Mouse (Mus musculus) left cerebral cortex, adult 8-10 months (tissue): ENCODE measurements at regions not wholly inside any gene's neighbourhood (a gene's known extent, or its start where the extent isn't known, plus 50 kb on each side); places are given as distances from the start of the nearest gene placed in this dataset.

ENCODE experiments used
- DNase-seq, 2 experiments: peaks; one replicate each; pipeline ENCODE4 v3.0.0; 2022; ENCODE audit warnings: low spot score in 2 of 2

DNA sequence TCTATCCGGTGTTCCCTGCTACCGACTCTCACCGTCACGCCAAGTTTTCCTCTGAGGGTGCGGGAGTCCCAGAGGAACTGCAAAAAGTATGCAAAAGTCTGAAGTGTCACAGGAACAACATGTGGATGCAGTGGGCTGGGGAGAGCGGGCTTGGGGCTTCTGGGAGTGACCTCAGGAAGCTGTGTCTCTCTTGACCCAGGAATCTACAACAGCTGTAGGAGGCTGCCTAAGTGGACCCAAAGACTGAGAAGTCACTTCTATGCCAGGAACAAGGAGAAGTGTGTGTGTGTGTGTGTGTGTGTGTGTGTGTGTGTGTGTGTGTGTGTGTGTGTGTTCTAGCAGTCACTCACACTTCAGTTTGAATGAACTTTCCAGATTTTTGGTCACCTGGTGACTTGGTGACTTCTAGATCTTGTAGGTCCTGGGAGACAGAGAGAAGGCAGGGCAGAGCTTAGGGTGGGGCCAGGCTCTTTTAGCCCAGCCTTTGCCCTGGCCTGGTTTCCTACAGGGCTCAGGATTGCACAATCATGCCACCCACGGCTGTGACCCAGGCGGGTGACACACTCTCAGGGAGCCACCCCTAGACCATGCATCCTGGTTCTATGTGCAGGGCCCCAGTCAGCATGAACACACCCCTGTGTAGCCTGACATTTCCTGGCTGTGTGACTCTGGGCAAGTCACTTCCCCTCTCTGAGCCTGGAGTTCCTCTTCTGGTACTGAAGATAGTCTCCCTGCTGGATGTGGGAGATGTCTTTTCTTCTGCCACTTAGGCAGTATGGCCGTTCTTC lies 70.2 kb upstream of the Tmem189 start:
- DNase-seq = no peak

DNA sequence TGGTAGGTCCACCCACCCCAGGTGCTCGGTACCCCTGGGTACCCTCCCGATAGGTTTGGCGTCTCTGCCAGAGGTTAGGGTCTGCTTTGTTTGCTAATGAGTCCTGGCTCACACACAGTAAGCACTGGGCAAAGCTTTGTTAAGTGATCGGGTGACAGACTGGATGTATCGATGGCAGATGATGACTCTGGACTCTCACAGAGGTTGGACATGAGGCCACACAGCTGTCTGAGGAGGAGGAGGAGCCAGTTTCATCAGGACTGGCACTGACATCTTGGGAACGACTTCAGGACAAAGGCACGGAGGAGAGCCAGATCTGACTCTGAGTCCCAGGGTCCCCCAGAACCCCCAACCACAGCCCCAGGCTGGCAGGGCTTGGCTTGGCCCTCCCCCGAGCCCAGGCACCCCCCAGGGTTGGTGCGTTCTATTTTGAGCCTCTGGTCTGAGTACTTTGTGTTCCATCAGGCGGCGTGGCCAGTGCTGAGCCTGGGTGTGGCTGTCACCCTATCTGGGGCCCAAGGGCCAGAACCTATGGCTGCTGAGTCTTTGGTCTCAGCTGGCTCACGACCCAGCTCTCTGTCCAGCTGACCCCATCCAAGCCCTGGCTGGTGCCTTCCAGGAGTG lies 67.6 kb upstream of the Tmem189 start:
- DNase-seq = no peak

DNA sequence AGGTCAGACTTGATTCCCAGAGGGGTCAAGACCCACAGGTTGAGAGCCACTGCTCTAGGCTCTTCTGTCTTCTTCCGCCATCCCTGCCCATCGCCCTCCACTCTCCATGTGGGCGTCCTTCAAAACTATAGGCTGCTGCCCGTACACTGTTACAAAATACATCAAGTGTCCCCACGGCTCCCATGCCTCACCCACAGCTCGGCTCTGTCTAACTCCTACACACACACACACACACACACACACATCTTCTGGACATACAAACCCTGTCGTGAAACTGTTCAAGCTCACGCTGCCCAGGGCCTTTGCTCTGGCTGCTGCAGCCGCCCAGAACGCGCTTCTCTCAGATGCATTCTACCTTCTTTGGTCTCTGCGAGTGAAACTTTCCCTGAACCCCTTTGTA lies 67.1 kb upstream of the Tmem189 start:
- DNase-seq = no peak

DNA sequence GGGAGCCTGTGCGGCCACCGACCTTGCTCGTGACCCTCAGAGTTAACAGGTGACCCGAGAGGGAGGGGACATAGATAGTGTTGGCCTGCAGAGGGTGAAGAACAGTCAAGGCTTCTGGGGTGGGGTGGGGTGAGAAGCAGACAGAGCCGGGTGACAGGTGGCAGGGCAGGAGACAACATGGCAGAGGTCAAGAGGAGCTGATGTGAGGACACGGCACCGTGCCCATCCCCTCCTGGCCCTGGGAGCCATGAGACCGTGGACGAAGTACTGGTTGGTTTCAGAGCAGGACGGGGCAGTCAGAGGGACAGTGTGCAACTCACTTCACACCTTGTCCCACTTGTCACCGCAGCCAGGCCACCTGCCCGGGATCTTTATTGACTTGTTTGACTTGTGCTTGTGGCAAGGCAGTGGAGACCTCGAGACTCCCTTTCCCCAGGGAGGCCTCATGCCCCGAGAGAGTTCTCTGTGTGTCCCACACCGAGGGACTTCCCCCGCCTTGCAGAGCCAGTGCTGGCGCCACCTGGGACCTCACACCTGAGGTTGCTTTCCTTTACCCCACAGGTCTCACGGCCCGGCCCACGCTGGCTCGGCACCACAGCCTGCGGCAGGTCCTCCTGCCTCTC lies 65.4 kb upstream of the Tmem189 start:
- DNase-seq = no peak

DNA sequence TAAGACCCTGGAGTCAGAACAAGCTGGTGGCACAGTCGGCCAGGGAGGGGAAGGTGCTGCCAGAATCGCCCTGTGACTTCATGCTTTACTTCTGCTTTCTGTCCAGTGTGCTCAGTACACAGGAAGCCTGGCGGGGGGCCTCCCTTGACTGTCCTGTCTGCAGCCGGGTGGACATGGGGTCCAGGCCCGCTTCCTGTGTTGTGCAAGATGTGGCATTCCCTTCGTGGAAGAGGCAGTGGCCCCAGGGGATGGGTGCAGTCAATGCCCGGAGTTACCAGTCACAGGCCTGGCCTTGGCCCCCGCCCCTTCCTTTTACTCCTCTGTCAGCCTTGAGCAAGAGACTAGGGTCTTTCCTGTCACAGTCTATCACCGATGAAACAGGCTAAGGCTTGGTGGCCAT lies 64.3 kb upstream of the Tmem189 start:
- peak in 1 of 2 experiments; percentile 50 for DNase-seq

DNA sequence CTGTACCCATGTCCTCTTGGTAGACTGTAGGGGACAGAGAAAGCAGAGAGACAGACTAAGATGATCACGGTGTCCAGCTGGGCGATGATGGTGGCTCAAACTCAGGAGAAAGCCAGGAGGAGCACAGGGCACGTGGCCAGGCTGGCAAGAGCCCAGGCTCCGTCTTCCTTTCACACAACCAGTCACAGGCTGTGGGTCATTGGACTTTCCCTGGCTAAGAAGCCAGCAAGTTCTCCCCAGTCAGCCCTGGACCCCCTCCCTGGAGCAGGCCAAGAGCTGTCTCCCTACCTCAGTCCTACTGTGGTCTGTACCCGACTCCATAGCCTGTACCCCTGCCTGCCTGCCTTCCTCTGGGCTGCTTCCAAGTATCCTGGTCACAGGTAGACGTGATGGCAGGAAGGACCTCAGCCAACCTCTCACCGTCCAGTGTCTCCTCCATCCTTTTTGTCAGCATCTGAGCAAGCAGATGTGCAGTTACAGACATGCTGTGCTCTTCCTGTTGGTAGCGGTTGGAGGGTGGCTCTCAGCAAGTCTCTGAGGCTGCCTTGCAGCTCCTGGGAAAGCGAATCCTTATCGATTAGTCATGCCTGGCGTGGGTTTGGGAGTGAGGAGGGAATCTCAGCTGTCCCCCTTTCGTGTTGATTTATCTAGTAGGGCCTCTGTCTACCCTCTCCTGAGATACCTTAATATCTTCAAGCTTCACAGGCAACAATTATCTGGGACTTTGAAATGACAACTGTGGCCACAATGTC lies 63.4 kb upstream of the Tmem189 start:
- no peak for DNase-seq

DNA sequence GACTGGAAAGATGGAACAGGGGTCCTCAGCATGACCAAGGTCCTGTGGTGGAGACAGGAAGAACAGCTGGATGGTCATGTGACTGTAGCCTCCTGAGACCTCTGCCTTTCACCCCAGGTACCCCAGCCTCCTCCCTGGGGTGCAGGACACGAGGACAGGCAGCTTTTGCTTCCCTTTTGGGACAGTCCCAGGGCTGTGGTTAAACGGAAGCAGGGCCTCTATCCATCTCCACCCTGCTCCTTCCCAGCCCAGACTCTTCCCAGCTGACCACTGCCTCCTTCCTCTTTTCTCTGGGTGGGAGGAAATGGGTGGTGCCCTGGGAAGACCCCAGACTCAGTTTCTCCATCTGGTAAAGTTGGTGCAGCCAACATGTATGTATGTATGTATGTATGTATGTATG lies 62.0 kb upstream of the Tmem189 start:
- DNase-seq = no peak

DNA sequence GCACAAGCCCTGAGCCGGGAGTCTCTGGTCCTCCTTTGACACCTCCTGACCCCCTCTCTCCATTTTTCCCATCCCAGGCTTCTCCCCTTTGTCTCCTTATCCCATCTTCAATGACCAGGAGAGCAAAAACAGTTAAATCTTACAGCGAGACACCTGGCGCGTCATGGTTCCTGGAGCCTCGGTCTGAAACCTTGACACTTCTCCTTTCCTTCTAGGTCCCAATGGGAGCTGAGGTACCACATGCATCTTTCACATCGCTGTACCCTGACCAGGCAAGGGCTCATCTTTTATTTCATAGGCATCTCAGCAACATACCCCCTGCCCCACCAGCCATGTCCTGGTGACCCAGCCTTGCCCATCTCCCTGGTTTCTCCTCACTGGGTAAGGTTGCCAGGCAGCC lies 58.7 kb upstream of the Tmem189 start:
- DNase-seq = no peak

DNA sequence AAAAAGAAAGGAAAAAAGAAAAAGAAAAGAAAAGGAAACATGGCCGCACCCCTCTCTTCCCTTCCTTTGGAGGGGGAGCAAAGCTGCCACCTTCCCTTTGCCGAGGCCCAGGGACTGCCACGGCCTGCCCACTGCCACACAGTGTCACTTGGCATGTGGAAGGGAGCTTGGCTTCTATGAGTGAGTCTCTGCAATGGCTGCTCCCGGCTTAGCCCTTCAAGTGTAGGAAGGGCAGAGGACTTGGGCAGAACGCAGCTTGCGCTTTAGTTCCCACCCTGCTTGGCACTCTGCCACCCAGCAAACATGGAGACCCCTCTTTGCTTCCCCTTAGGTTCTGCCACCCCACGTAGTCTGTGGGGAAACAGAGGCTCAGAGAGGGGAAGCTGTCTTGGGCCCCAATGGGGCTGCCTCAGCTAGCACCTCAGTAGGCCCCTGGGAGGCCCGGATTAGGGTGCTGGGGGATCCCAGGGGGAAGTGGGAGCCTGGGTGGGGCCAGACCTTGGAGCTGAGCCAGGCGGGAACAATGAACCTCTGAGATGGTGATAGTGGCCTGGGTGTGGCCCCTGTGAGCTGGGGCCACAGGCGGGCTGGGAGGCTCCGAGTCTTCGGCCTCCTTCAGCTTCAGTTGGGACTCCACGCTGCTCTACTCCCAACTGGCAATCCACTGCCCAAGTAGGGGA lies 57.7 kb upstream of the Tmem189 start:
- DNase-seq = no peak

DNA sequence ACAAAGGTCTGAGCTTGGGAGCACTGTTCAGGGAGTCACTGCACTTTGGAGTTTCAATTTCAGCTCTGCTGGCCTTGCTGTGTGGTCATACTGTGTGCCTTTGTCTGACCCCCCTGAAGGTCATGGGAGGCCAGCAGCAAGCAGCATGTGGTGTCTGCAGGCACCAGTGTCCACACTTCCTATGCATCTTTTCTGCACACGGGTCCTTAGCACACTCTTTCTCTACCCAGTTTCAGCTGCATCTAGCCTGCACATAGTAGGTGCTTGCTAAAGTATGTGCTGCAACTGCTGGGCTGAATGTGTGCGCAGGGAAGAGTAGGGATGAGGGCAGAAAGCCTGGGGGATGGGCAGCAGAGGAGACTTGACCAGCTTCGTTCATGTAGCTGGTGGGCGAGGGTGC lies 56.7 kb upstream of the Tmem189 start:
- DNase-seq = no peak

DNA sequence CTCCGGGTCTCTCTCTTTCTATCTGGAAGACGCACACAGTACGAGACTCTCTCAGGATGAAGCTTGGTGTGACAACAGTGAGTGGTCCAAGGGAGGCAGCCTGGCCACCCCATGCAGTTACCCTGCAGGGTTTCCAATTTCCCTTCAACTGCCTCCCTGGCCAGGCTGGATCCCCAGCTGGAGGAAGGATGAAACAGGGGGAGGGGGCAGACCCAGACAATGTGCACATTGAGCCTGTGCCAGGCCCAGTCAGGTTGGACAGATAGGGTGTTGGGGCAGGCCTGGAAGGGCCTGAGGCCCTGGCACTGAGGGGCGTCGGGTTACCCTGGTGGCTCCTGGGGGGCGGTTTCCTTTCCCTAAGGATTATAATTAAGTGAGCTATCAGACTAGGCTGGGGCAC lies 55.8 kb upstream of the Tmem189 start:
- no peak for DNase-seq

DNA sequence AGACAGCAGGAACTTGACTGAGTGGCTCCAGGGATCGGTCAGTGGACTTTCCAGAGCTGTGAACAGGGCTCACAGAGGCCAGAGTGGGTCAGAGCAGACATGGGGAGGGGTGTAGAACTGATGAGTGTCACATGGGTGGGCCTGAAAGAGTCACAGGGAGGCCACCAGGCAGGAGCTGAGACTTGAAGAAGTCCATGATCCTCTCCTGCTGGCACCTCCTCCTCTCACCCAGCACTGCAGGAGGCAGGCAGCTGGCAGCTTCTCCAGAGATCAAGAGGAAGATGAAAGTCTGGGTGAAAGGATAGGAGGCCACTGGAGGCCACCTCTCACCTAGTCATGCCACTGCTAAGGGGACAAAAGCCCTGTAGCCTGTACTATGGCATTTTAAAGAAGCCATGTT lies 54.5 kb upstream of the Tmem189 start:
- DNase-seq = no peak

DNA sequence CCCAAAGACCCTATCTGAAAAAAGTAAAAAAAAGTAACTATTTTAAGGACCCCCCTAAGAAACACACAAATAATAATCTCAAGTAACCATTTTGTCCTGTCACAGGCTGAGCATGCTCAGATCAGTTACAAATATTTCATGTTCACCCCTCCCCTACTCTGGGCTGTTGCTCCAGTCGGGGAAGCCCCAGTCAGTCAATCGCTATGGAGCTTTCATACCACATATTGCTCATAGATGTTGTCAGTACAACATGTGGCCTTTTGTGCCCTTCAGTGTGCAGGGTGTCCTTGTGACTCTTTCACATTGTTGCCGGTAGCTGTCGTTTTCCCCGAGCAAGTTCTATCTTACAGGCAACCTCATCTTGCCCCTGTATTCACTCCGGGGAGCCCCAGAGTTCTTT lies 52.9 kb upstream of the Tmem189 start:
- no peak for DNase-seq

DNA sequence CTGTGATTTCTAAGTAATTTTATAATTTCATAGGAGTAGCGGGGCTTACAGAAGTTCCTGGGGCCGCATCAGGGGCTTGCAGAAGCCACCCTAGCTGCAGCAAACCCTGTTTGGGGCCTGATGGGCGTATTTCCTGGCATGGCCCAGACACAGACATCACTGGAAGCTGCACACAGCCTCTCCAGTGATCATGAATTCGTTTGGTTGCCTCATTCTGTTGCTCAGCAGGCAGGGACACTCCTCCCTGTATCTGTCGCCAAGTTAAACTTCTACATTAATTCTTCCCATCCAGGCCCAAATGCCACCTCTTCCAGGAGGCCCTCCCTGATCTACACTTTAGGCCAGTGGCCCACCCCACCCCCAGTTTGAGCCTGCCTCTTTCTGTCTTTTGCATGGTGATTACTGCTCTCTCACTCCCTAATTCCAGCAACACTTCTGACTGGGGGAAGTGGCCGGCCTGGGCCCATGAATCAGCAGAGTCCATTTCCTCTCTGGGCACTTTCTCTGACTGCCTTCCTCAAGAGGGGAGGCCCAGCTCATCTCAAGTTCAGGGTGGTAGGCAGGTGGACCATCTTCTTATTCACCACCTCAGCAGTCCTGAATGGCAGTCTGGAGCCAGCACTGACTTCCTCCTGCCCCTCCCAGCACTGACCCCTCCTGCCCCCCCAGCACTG lies 51.0 kb upstream of the Tmem189 start:
- DNase-seq = no peak
